Mouse (Mus musculus) gastrocnemius, adult 8-10 months (tissue): ENCODE results near the gene Map7d3. TPM values are rescaled to one million over a fixed set of nuclear protein-coding genes. Genes with fewer than 3 reads are reported as not detected.

Experiments used
- DNase-seq, 2 experiments: peaks; one replicate each; pipeline ENCODE4 v3.0.0; 2022; ENCODE audit warnings: low spot score in 2 of 2
- total RNA-seq, 4 experiments: library from RNA; stranded (reverse); gene quantifications; 2 replicates each; pipeline ENCODE4 v1.2.4; 2022

Gene Map7d3
- total RNA-seq = under 1 TPM; 0.10 to 0.22 (median 0.18) TPM

DNA sequence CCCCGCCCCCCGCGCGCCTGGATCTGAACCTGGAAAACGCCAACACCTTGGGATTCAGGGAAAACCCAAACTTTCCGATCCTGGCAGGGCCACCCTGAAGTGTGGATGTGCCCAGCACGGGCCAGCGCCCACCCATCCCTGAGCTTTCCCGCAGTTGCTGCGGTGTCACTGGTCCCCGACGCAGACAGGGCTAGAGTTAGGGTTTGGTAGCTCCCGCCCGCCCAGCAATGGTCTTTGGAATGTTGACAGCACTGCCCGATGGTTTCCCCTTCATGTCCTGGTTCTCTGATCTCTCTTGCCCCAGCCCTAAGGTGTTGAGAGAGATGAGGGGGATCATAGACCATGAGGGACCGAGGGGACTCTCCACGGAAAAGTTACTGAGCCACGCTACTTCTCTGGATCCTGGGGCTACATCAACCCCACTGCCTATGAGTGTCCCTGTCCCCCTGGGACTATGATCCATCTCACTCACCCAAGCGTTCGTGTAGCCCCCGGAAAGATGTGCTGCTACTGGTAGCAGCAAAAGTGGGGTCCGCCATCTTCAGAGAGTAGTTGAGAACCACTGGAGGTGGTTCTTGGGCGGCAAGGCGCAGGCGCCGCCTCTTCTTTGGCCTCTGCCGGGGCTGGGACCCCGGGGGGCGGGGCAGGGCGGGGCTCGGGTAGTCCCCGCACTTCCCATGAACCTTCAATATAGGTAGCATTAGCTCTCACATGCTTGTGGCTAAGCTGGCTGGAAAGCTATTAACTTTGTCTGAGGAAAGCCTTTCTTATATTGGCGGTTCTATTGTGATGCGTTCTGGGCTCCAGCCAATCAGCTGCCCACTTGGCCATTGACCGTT lies at the start of gene Map7d3:
Gene Map7d3, minus strand, starts transcription at position 562 of the 839 bp plus-strand sequence.
- peak in 1 of 2 experiments; percentile 3 for DNase-seq

DNA sequence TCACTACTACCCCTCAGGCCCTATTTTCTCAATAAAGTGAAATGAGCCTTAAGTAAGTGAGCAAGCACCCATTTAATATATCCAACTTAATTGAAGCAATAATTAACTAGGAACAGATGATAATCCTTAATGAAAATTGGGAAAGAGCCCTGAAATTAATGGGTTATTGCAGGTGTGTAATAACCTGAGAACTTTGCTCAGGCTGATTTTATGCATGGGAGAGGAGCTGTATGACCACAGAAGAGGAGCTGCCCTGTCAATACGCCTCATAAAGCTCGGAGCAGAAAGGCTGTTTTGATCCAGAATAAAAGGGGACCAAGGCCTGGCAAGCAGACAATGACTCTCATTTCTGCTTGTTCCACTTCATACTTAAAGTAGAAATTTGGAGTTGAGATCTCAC lies 47.7 kb upstream of the Map7d3 start, which contains the start of gene Adgrg4:
Gene Adgrg4, plus strand, starts transcription at position 301 of the 400 bp plus-strand sequence.
- DNase-seq = no peak

DNA sequence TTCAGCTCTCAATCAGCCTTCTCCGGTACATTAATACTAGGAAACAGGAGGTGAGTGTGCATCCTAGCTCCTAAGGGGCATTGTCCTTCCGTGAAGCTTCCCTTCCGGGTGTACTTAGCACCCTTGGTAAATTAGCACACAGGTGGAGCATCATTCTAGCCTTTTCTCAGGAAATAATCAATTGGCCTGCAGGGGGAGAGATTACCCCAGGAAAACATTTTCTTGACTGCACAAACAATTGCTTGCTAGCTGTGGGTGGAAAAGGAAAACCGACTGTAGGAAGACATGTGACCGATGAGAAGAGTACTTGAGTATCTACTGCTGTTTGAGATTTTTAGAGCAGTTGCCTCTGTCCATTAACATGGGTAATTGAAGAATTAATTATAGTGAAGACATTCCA lies 19.1 kb upstream of the Map7d3 start:
- DNase-seq = no peak

DNA sequence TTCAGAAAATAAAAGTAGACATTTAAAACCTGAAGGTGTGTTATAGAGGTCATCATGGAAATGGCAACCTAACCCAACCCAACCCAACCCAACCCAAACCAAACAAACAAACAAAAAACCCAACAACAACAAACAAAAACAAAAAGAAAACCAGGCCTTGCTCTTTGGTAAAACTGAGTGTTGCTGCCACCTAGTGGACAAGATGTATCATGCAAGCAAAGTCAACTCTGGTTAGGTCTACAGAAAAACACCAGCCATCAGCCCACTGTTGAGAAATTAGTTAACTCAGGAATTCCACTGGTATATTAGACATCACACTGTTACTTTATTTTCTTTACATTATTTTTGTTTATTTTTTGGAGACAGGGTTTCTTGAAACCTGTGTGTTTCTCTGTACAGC lies 17.2 kb upstream of the Map7d3 start:
- no peak for DNase-seq

GRCm38 (mm10) chrX:56835842-56836241 lies 13.7 kb upstream of the Map7d3 start:
- no peak for DNase-seq

GRCm38 (mm10) chrX:56827492-56827891 lies 5.4 kb upstream of the Map7d3 start:
- no peak for DNase-seq

DNA sequence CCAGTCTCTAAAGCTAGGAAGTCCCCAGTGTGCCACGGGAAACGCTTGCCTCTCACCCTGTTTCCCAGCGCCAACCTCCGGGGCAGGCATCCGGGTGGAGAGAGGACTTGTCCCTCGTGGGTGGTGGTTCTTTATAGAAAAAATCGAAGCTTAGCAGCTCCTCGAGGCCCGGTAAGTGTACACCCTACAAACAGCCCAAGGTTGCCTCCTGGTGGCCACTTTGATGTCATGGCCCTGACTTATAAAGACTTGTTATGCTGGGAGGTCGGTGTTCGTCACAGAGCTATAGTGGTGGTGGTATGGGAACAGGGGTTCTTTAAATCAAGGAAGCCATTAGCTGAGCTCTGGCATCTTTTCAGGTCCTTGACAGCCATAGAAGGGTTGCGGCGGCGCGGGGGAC lies 30.9 kb downstream of the Map7d3 start:
- peak; percentile 33 to 44 for DNase-seq

DNA sequence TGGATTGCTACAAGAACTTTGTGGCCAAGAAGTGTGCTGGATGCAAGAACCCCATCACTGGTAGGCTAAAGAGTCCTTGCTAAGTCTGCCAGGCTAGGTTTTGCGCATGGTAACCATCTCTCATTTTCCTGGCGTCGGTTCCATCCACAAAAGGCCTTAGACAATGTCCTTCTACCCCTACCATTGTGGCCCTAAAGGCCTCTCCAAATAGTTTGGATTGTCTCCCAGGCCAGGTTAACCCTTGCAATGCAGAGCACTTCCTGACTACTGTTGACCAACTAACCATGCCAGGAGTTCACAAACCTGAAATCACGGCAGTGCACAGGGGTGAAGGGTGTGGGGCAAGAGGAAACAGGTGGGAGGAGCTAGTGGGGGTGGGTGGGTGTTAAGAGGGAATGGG lies 31.5 kb downstream of the Map7d3 start:
- DNase-seq = no peak

DNA sequence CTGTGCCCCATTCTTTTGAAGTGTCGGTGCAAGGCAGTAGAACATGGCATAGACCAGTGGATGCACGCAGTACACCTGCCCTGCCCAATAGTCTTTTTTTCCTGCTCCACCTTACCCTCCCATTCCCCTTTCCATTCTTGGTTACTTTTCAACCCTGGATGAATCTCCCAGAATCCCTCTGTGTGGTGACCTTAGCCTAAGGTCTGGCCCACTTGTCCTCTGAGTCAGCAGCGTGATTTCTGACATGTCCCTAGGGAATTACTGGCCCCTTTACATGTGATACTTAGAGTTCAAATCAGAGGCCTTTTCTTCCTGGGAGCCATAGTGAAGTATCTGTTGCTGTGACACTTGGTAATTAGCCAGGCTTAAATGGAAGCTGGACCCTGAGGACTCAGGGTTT lies 34.6 kb downstream of the Map7d3 start:
- DNase-seq = no peak

DNA sequence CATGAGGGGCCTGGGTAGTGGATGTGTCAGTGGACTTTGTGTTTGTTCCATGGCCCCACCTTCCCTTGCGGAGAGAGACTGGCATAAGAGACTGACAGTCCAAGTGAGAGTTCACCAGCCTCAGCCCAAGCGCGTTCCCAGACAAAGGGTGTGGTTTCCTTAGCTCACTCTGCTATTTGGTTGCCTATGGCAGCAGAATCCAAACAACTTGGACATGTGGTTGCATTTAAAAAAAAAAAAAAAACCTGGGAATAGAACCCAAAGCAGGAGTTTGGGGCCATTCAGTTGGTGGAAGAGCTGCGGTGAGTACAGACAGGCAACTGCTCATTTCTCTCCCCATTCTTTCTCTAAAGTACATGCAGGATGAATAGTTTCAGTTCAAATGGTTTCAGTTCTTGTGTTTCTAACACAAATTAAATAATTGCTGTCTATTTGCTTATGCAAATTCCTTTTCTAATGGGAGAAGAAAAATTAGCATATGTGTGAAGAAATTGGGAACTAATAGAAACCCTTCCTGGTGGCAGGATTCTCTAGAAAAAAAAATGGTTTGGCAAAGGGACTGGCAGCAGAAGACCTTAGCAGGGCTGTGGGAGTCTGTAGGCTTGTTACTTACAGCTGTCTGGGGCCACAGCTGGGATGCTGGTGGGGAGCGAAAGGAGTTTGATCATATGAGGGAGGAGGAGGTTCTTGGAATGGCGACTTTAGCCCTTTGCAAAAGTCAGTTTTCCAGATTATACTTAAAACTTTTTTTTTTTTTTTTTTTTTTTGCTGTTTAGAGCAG lies 35.7 kb downstream of the Map7d3 start:
- DNase-seq = peak in 1 of 2 experiments; percentile 20

- no peak for DNase-seq
Measured at GRCm38 (mm10) chrX:56773329-56773728, 48.8 kb downstream of the Map7d3 start.

DNA sequence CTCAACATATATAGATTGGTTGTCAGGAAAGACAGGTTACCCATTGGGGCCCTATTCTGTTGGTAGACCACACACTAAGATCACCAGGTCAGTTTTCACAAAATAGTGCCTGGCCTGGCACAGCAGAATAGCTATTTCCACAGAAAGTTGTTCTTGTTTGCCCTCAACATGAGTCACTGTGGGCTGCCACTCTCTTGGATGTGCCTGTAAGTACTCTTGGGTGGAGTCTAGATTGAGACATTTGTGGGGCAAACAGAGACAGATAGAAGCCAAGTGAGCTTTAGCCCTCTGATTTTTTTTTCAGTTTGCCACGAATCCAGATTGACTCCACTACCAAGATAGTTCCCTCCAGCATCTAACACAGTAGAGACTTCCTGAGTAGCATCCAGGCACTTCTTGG lies 50.4 kb downstream of the Map7d3 start:
- DNase-seq = no peak

- DNase-seq = no peak
Measured at GRCm38 (mm10) chrX:56769838-56770237, 52.3 kb downstream of the Map7d3 start.

GRCm38 (mm10) chrX:56760257-56760760 lies 61.8 kb downstream of the Map7d3 start:
- no peak for DNase-seq

DNA sequence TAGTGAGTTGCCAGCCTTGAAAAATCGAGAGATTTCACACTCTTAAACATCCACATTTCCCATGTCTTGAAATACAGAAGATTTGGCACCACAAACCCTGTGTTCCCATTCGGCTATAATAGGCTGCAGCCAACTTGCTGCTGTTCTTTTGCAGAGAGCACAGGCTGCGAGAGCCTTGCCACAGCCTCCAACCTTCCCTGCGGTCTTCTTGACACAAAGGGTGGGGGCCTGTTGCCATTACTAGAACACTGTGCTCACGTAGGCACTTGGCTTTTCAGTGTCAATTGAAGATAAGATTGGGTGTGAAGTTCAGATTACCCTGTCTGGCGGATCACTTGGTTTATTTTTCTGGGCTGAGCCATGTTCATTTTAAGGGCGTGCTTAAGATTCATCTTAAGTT lies 65.8 kb downstream of the Map7d3 start:
- no peak for DNase-seq

DNA sequence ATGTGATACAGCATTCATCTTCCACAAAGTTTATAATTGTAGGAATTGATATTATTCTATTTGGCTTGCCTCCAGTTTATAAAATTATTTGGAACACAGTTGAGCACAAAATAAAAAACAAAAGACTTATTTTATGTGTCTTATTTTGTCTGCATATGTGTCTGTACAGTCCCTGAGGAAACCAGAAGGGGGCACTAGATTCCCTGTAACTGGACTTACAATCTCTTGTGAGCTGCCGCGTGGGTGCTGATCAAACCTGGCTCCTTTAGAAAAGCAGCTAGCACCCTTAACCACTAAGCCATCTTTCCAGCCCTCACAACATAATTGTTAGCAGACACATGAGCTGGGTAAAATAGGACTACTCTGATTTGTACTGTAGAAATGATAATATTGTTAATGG lies 66.5 kb downstream of the Map7d3 start:
- peak; percentile 20 to 43 for DNase-seq

DNA sequence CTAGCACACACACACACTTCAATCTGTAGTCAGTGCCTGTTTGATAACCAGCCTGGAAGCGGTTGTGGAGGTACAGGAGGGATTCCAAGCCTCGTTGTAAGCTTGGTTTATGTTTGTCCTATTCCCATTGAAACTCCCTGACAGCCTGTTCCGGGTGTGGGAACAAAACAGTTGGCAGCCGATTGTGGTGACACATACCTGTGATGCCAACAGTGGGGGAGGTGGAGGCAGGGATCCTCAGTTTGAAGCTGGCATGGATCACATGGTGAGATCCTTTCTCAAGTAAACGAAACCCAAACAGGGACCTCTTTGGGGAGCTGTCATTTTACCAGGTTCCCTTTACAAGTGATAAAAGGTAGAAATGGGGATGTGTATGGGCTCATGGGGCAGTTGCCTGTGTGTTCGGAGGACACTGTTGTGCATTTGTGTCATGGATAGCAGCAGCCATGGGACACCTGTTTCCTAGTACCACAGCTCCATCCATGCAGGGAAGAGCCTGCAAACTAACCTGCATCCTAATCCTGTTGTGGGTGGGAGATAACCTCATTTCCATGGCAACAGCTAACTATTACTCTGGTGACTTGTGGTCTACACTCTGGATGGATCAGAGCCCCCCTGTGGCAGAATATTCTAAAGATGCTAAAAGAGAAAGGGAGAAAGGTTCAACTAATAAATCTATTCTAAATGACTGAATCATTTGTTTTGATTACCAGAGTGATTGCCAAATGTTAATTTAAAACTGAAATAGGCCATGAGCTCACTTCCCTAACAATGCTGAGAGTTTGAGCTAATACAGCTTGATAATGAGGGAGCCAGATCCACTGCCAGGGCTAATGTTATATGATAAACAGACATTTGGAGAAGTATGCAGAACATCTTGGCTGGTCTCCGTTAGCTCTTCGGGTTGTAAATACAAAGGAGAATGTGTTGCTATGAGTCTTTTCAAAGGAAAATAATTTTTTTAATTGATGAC lies 68.5 kb downstream of the Map7d3 start:
- no peak for DNase-seq

DNA sequence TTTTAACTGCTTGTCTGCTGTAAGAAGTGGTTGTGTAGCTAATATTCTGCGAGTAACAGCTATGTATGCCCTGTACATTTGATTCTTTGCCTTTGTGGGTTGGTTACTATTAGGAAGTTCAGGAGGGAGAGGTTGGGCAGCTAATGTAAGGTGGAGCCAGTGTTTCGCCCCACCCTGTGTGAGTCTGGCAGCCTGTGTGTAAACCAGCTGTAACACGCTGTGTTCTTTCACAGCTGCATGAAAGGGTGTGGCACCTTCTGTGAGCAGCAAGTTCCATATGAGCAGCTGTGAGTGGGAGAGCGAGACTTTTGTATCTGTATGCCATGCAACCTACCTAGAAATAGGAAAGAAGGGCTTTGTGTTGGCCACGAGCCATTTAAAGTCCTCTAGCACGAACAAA lies 70.0 kb downstream of the Map7d3 start:
- no peak for DNase-seq

GRCm38 (mm10) chrX:56751536-56751935 lies 70.6 kb downstream of the Map7d3 start:
- no peak for DNase-seq
